Mouse (Mus musculus) liver, adult 2 months (tissue): ENCODE measurements at regions not wholly inside any gene's neighbourhood (a gene's known extent, or its start where the extent isn't known, plus 50 kb on each side); places are given as distances from the start of the nearest gene placed in this dataset.
A peak's percentile ranks its signal among the peaks of the same experiment; 100 is the strongest.

Source experiments
- CTCF ChIP-seq: fragments of 200-500 bp; IDR thresholded peaks from 2 replicates; pipeline ENCODE4 v1.5.1; 2011; ENCODE audit warnings: low read depth, low read length, control low read depth
- POLR2A ChIP-seq: fragments of 200-500 bp; IDR thresholded peaks from 2 replicates; pipeline ENCODE4 v1.6.1; 2011; ENCODE audit warnings: low read length, control low read depth; ENCODE audit not compliant: insufficient read depth; ENCODE audit errors: extremely low read depth

DNA sequence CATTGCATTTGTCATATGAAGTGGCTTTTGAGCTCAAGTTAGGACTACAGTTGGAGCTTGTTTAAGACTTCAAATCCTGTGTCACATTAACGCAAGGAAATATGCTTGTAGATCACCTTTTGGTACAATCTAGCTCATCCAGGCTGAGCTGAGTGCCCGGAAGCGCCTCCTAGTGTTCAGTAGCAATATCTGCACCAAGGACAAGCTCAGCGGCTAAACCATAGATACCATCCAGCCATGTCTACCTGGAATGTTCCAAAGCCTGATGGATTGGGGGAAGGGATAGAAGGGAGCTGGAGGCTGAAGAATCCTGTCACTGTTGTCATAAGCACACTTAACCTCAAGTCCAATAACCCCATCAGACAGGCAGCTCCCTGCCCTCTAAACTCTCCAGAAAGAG, 128.4 kb downstream of the Srek1 start:
- TF ChIP-seq CTCF (peak; percentile 70), POLR2A (no peak)
